Mouse (Mus musculus) thymus, postnatal 14 days (tissue): ENCODE data around the gene Peak1.

Experiments
- DNase-seq: peaks from one replicate; pipeline ENCODE4 v3.0.0; 2021

The Peak1 gene

DNA sequence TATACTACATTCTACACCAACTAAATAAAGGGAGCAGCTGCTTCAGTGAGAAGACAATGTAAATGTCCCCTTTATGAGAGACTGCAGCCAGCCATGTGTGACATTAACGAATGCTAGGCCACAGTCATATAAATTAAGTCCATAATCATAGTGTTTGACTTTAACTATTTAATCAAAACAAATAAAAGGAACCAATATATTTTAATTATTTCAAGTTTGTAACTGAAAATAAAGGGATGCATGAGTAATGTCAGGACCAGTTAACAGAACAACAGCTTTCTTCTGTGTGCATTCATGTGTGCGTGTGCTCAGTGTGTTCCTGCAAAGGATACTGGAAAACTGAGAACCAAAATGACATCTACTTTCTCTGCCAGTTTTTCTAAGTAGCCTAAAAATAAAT lies 113.3 kb downstream of the Peak1 start:
- DNase-seq, result no peak

DNA sequence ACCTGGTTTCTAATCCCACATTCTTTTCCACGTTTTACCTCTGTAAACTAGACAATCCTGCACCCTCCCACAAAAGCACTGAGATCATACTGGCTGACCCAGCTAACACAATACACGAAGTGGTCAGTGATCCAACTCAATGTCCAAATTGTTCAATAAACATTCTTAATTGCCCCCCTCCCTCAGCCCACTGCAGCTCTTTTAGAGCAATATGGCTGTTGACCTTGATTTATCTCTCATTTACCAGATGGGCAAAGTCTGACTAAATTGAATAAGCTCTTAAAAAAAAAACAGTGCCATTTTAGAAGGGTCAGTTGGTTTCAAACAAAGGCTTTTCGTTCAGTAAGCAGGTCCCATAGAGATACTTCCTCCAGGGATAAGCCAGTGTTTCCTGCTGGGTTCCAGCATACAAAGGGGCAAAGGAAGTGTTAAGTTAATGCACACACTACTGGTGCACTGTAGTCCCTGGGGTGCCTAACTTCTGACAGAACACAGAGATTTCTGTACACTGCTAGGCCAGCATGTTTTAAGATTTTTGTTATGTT lies 114.9 kb downstream of the Peak1 start:
- no peak for DNase-seq

DNA sequence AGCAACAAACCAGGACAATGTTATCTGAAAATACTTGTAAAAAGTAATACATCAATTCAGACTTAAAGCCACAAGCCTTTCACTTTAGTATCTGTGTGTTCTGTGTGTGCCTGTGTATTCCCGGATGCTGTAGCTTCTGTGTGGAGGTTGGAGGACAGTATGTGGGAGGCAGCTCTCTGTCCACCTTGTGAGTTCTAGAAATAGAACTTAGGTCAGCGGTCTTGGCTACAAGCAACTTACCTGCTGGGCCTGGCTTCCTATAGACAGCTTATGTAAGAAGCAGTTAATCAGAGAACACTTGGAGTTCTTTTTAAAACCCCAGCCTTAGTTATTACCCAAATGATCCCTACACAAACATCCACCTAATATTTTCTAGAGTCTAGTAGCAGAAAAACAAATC lies 127.8 kb downstream of the Peak1 start:
- no peak for DNase-seq

DNA sequence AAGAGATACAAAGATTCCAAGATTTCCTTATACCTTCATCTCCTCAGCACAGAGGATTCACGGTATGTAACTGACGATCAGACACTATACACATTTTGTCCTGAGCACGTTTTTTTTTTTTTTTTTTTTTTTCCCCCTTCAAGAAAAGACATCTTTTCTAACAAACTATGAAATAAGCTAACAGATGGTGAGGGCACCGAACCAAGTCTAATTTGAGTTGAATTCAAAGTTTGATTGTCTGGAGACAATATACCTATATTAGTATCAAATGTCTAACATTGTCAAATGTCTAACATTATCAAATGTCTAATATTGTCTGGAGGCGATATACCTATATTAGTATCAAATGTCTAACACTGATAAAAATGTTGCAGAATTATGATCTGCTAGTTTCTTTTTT lies 135.4 kb downstream of the Peak1 start:
- DNase-seq, result no peak

DNA sequence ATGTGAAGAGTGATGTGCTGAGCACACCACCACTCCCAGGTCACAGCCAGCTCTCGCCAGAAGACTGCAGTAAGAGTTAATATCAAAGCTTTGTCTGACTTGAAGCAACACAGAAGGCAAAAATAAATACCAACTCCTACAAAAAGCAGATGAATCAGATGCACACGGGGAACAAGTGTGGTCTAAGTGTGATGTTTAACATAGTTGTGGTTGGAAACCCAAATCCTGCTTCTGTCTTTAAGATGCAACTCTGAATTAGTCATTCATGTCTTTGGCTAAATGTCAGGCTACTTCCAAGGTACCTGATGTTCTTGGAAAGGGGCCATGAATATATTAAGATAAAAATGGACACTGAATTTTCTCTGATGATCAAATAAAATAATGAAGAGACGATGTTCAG lies 144.3 kb downstream of the Peak1 start:
- no peak for DNase-seq

DNA sequence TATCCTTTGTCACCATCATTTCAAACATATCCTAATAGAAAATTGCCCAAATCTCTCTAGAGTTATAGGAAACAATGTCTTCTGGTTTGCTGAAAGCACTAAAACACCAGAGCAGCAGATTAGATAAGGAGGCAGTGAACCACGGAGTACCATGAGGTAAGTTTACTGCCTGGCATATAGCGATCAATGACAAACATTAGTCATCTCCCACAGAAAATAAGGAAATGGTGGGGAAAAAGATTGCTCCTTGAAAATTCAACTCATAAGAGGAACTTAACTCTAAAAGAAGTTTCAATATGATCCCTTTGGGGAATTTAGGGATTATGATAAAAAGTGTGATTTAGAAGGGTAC lies 145.6 kb downstream of the Peak1 start:
- DNase-seq, result no peak

DNA sequence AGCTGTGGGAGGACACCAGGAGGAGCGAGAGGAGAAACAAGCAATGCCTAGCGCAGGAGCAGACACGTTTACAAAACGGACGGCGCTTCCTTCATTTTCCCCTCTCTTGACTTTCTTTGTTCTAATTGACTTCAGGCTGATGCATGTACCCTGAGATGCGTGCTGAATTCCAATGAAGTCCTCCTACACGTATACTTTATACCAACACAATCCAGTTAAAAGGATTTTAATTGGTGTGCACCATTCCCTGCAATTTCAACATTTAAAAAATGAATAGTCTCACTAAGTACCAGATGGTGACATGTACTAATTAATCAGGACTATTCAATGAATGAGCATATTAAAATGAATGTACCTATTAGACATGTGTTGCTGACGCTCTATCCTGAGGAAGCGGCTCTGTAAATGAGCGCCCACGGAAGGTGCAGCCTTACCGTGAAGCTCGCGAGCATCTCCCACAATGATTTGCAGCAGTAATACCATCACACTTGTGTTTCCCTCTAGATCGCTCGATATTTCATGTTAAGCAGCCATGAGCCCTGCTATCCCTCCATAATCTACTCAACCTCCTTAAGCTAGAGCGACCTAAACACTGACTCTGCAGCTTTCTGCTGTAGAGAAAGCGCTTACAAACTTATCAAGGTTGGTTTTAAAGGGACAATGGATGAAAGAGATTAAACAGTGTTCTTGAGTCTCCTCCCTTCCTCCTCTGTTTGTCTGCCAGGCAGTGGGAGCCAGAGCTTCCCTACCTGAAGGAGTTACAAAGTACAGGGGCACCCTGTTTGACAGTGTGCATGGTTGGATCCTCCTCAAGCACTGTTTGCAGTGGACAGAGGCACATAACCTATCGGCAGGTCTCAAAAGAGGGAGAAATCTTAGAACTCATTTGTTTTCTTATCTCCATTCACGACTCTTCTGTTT lies 146.3 kb downstream of the Peak1 start:
- no peak for DNase-seq

DNA sequence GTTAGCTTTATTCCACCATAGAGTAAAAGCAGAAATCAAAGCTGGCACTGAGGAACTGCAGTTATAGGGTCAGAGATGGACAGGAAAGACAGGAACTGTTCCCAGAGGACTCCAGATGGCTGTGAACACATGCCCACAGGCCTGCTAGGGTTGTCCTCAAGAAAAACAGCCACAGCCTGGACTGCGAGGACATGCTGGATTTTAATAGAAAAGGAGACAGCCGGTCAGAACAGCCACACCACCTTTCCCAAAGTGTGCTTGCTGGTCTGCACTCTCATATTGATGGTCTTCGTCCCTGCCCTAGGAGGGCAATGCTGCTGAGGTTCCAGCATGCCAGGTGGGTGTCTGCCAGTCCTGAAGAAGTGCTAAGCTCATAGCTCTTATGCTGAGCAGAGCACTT lies 148.8 kb downstream of the Peak1 start:
- DNase-seq, result no peak

DNA sequence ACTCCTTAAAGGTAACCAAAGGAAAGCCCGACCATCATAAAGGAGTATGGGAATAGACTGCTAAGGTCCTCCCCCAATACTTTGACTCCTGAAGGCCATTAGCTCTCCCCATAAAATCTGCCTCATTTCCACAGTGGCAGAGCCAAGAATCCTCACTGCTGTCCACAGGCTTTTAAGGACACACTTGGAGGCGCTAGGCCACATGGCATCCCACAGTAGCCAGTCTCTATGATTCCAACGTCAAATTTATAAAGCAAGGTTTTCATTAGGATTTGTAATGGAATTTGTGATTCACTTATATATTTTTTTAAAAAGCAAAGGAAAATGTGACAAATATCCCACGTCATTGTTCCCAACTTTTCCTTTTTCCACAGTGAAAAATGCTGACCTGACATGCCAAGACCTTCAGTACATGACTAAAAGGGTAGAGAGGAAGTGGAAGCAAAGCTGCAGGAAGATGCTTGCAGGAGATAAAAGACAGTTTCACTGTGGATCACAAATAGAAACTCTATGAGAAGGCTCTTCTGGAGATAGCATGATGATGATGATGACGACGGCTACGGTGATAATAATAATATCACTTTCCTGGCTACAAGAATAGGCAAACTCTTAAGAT lies 151.6 kb downstream of the Peak1 start:
- DNase-seq, result no peak

DNA sequence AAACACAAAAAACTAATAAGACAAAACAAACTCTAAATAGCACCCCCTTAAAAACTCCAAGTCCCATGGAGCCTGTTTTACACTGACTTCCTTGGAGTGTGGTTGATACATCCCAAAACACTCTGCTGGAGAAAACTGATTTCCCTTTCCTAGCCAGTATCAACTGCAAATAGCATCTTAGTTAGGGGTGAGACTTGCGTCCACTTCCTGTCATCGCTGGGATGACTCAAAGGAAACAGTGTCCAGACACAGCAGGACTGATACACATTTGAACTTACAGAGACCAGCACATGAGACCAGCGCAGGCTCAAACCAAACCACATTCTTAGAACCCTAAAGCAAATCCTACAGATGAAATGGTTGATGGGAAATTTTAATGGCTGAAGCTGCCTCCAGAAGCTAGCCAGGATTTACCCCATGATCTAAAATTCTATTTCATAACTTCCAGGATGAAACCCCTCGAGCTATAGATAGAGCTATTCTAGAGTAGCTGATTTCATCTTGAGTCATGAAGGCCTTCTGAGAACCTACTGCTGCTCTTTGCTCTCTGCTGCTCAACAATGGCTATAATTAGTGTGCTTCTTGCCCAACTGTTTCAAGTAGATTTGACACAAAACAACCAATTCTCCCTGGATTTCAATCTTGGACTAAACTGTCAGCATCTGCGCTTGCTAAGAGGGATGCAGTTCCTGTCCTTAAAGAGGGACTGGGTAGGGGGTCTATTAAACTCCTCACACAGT lies 152.2 kb downstream of the Peak1 start:
- DNase-seq, result no peak

DNA sequence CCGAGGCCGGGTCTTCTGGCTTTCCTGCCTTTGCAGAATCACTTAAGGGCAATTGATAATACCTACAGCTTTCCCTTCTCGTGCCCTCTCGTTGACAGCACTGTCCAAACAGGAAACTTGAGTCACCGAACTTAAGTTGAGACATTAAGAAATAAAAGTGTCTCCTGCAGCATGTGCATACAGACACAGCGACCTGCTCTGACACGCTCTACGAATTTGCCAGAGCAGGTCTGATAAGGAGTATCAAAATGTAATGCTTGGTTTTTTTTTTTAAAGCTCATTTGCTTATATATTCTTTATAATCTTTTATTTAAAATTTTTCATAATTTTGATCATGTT lies 152.9 kb downstream of the Peak1 start:
- DNase-seq, result no peak

DNA sequence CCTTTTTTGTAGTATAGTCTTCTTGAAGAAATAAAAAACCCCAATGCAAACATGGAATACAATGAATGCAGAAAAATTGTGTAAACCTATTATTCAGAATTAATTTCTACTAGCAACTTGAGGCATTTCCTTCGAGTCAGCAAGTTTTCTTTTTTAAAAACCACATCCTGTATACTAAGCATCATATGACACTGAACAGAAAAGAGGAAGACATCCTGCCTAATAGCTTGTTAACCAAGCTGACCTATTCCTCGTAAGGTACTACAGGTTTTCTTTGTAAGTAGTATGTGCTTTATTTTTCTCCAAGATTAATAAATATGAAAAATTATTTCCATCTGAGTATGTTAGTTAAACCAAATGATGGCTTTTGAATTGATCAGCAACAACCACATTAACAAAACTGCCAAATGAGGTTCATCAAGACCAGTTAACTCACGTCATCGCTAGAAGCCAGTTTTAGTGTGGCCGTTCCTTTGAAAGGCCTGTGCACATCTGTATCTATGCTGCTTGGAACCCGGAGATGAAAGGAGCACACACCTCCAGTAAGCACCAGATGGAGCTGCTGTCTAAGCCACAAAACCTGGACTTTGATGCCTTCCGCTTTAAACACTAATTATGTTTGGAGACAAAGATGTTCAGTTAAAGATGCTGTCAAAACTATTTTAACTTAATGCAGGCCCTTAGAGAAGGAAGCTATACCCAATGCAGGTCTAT lies 153.4 kb downstream of the Peak1 start:
- peak; percentile 48 for DNase-seq

DNA sequence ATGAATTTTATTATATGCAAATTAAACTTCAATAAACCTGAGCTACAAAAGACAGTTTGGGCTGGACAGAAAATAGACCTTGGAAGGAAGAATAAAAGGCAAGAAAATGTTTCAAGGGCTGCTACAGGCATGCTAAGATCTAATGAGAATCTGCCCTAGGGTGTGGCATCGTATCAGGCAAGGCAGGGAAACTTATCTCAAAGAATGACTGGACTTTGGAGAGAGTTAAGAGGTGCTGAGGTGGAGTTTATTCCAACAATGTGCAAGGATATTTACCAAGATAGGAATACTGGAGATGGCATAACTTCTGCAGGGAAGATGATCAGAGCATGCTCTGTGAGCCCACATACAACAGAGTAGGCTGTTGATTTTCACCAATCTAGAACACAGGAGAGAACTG lies 154.8 kb downstream of the Peak1 start:
- DNase-seq, result no peak

DNA sequence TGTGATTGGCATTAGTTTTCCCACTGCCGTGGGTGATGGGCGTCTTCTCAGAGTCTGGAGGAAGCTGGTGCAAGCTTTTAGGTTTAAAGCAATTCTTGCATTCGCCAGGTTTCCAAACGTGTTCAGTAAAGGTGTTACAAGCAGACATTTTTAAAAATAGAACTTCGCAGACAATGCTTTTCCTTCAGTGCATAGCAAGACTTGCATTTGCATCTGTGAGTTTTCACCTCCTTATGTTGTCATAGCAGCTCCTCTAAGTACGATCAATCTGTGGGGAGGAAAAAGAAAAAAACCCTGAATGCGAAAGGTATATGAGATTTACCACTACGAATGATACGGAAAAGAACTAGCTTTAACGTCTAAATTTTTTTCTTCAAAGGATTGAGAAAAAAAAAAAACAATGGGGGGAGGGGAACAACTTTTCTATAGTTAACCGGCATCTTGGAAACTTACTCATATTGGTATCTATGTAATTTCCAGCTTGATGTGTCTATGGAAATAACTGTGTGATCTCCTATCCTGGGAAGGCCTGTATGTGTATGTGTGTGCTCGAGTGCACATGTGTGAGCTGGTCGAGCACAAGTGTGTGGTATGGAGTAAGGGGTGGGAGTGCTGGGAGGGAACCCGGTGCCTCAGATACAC lies 157.3 kb downstream of the Peak1 start:
- peak; percentile 6 for DNase-seq

DNA sequence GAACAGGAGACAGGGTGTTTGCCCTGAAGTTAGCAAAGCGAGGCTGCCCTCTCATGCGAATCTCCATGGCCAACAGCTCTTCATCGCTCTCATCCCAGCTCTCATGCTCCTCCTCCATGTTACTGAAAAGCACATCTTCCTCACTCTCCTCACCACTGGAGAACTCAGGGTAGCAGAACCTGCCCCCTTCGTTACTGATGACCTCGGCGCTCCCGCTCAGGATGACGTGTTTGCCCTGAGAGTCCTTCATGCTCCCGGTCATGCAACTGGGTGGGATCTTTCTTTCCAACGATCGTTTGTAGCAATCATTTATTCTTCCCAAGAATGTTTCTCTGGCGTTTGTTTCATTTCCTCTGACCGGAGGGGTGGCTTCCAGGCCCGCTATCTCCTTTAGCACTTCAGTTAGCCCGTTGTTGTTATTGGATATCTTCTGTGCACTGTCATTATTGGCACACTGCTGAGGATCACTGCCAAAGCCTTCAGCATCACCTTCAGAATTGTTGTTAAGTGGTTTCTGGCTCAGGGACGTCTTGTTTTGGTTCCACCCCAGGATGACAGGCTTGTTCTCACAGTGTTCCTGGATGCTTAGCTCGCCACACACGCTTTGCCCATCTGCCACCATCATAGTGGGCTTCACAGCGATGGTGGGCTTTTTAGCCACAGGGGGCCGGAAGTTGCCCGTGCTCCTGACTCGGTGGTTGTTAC lies 157.9 kb downstream of the Peak1 start:
- DNase-seq, result no peak

DNA sequence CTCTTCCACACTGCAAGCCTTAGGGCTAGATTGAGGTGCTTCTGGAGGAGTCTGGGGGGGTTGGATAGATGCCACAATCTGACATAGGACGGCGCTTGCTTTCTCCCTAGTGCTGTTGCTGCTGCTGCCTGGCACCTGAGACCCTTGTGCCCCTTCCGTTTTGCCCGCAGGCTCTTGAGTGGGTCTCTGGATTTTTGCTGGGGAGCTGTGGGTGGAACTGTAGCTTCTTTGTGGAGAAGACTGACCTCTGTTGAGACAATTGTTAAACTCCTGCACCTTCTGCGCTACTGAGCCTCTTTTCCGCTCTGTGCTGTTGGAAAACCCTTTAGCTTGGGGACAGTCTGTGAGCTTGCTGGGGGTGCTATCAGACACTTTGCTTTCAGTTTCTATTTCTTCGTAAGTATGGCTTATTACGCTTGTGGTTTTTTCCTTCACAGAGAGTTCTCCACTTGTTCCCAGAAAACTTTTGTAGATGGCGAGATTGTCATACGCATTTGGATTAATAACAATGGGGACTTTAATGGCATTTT lies 159.5 kb downstream of the Peak1 start:
- no peak for DNase-seq

DNA sequence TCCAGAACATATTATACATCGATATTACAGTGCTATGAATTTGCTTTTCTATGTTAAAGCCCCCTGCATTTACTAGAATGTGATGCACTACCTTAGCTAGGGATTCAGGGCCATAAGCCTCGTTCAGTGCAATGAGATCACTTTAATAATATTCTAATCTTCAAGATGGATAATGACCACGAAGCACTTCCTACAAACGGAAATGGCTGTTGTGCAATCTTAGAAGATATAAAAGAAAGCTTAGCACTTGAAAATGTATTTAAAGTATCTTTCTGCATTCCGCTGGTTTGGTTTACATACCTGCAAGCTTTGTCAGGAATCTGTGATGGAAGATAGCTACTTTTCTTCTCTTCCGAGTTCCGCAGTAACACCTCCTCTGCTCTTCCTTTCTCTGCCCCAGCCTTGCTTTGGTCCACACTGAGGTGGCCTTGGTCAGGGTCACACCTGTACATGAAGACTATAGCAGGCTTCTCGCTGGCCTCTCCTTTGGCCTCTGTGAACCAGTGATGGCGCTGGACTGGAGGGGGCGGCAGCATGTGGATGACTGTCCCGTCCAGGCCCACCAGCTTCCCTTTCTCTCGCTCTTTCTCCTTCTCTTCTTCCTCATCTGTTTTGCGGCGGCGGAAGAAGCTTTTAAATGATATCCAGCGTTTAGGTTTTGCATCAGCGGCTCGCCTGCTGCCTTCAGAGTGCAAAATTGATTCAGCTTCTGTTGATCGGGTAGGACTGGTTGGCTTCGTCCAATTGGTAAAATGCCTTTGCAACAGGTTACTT lies 160.5 kb downstream of the Peak1 start:
- DNase-seq, result no peak

DNA sequence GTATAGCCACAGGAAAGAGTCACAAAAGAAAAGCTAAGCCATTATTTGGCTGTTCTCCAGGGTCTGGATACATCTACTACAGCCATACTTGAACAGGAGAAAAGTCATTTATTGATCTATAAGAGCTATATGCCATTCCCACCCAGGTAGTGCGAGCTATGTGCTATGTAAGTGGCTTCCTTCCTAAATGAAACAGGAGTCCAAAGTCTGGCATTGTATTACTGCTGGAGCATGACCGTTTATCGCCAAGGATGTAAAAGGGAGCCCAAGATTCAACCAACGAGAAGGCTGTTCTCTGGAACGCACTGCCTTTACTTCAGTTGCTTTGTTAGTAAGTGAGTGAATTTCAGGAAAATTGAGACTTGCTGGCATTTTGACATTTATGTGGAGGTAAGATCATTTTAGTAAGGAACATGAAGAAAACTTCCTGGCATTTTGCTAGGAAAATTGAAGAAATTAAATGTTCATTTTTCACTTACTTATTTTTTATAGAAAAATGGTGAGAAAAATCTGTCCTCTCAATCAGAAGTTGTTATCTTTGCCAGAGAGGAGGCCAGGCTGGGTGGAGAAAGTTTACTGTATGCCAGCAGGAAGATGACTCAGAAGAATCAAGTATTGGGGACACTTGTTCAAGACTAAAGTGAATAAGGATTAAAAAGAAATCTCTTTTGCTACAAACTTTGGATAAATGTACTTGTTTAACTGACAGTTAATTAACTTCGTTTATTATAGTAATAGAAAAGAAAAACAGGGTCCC lies 162.0 kb downstream of the Peak1 start:
- DNase-seq, result no peak

DNA sequence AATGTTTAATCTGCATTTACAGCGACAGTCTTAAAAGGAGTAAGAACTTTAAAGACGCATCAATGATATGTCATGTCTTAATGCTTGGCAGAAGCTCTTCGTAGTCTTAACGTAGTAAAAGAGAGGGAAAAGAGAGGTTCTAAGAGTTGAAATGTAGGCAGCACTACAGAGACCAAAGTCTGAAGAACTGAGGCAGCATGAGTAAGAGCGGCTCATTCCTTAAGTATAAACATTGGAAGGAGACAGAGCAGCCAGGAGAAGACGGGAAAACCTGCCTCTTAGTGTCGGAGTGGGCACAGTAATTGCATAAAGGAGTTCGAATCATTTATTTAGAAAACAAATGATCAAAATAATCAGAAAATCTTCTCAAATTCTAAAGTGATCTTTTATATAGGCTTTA lies 173.5 kb downstream of the Peak1 start:
- no peak for DNase-seq

DNA sequence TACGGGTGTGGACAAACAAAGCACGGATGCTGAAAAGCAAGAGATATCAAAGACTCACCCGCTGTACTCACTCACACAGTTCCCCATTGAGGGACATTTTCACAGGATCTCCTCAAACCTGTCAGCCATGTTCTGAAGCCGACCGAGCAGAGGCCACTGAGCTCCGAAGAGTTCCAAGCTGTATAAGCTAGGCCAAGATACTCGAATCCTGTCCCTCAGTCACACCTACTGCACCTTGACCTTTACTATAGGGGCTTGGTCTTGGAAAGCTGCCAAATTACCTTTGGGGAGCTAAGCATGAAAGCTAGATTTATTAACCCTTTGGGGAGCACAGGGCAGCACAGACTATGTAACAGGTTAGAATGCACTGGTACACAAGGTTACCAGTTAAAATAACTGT lies 174.0 kb downstream of the Peak1 start:
- DNase-seq, result no peak
